Mouse (Mus musculus): Measurements from ENCODE around the gene Fam155a. TPM values are rescaled to one million over a fixed set of nuclear protein-coding genes. Genes with fewer than 3 reads are reported as not detected.

Gene Fam155a
- polyA plus RNA-seq, 1 experiment from 2014 or later, result 1.2 TPM

DNA sequence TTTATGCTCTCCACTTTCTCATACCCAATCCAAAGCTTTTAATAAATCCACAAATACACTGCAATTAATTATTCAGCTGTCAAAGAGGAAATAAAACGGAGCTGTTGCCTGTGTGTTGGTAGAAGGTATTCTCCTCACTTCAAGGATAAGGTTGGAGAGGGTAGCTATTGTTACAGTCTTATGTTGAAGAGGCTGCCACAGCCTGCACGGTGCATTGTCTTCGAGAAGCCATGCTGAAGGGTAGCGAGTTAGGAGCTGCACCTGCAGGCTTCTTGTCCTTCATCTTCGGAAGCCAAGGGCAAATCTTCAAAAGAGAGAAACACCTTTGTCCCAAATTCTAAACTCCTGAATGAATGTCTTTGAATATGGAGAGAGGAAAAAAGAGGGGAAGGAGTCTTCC lies 288.4 kb downstream of the Fam155a start:
- H3K4me1 ChIP-seq, result no peaks in the 10 kb centered on the region
- no peak for ATAC-seq (ENCODE audit: insufficient number of reproducible peaks, low FRiP score, low TSS enrichment, low read depth)
- H3K4me3 ChIP-seq (replicated peaks), result no peak overlapping the region
- no peaks in the 10 kb centered on the region for H3K9me3 ChIP-seq (replicated peaks)
- no peak overlapping the region for H3K27ac ChIP-seq (replicated peaks)
- H3K27me3 ChIP-seq, result no peaks in the 10 kb centered on the region
- 76% methylated on average over 5 of the region's 5 CpGs for WGBS
- no peak overlapping the region for H3K4me2 ChIP-seq (replicated peaks)
- H3K9ac ChIP-seq, result no peak overlapping the region
- H3K36me3 ChIP-seq, result no peaks in the 10 kb centered on the region

GRCm38 (mm10) chr8:9471290-9471689 lies 299.7 kb downstream of the Fam155a start:
- Histone ChIP-seq H3K27me3 (no peaks in the 10 kb centered on the region), H3K9me3 (replicated peaks) (no peaks in the 10 kb centered on the region), H3K4me3 (replicated peaks) (no peak overlapping the region), H3K4me2 (replicated peaks) (no peak overlapping the region), H3K27ac (replicated peaks) (no peak overlapping the region), H3K4me1 (no peaks in the 10 kb centered on the region), H3K36me3 (no peaks in the 10 kb centered on the region), H3K9ac (no peak overlapping the region)
- ATAC-seq (ENCODE audit: insufficient number of reproducible peaks, low FRiP score, low TSS enrichment, low read depth), result no peak
- 59% methylated on average over 5 of the region's 5 CpGs for WGBS

GRCm38 (mm10) chr8:9470114-9470513 lies 300.8 kb downstream of the Fam155a start:
- Histone ChIP-seq H3K4me3 (replicated peaks) (no peak overlapping the region), H3K27ac (replicated peaks) (no peak overlapping the region), H3K4me1 (no peaks in the 10 kb centered on the region), H3K36me3 (no peaks in the 10 kb centered on the region), H3K27me3 (no peaks in the 10 kb centered on the region), H3K9me3 (replicated peaks) (no peaks in the 10 kb centered on the region), H3K9ac (no peak overlapping the region), H3K4me2 (replicated peaks) (no peak overlapping the region)
- 76% methylated on average over 3 of the region's 3 CpGs for WGBS
- ATAC-seq (ENCODE audit: insufficient number of reproducible peaks, low FRiP score, low TSS enrichment, low read depth), result no peak

GRCm38 (mm10) chr8:9461111-9461510 lies 309.9 kb downstream of the Fam155a start:
- no peaks in the 10 kb centered on the region for H3K9me3 ChIP-seq (replicated peaks)
- no peak overlapping the region for H3K27ac ChIP-seq (replicated peaks)
- H3K9ac ChIP-seq, result no peak overlapping the region
- ATAC-seq (ENCODE audit: insufficient number of reproducible peaks, low FRiP score, low TSS enrichment, low read depth), result no peak
- H3K4me1 ChIP-seq, result no peaks in the 10 kb centered on the region
- no peaks in the 10 kb centered on the region for H3K36me3 ChIP-seq
- H3K27me3 ChIP-seq, result no peaks in the 10 kb centered on the region
- 69% methylated on average over 4 of the region's 4 CpGs for WGBS
- no peak overlapping the region for H3K4me3 ChIP-seq (replicated peaks)
- no peak overlapping the region for H3K4me2 ChIP-seq (replicated peaks)

GRCm38 (mm10) chr8:9460707-9461106 lies 310.3 kb downstream of the Fam155a start:
- H3K27me3 ChIP-seq, result no peaks in the 10 kb centered on the region
- H3K36me3 ChIP-seq, result no peaks in the 10 kb centered on the region
- WGBS, result 73% methylated on average over 2 of the region's 2 CpGs
- H3K9ac ChIP-seq, result no peak overlapping the region
- no peak overlapping the region for H3K27ac ChIP-seq (replicated peaks)
- H3K4me1 ChIP-seq, result no peaks in the 10 kb centered on the region
- no peaks in the 10 kb centered on the region for H3K9me3 ChIP-seq (replicated peaks)
- no peak overlapping the region for H3K4me3 ChIP-seq (replicated peaks)
- ATAC-seq (ENCODE audit: insufficient number of reproducible peaks, low FRiP score, low TSS enrichment, low read depth), result no peak
- no peak overlapping the region for H3K4me2 ChIP-seq (replicated peaks)

- Histone ChIP-seq H3K27ac (replicated peaks) (no peak overlapping the region), H3K36me3 (no peaks in the 10 kb centered on the region), H3K4me1 (no peaks in the 10 kb centered on the region), H3K4me2 (replicated peaks) (no peak overlapping the region), H3K27me3 (no peaks in the 10 kb centered on the region), H3K9ac (no peak overlapping the region), H3K9me3 (replicated peaks) (no peaks in the 10 kb centered on the region), H3K4me3 (replicated peaks) (no peak overlapping the region)
- 76% methylated on average over 11 of the region's 11 CpGs for WGBS
- no peak for ATAC-seq (ENCODE audit: insufficient number of reproducible peaks, low FRiP score, low TSS enrichment, low read depth)
Observed at GRCm38 (mm10) chr8:9458614-9459013, 312.3 kb downstream of the Fam155a start.

- Histone ChIP-seq H3K9me3 (replicated peaks) (no peaks in the 10 kb centered on the region), H3K27ac (replicated peaks) (no peak overlapping the region), H3K4me3 (replicated peaks) (no peak overlapping the region), H3K9ac (no peak overlapping the region), H3K27me3 (no peaks in the 10 kb centered on the region), H3K4me2 (replicated peaks) (no peak overlapping the region), H3K4me1 (no peaks in the 10 kb centered on the region), H3K36me3 (no peaks in the 10 kb centered on the region)
- ATAC-seq (ENCODE audit: insufficient number of reproducible peaks, low FRiP score, low TSS enrichment, low read depth), result no peak
- WGBS, result 67% methylated on average over 4 of the region's 4 CpGs
Observed at GRCm38 (mm10) chr8:9455138-9455537, 315.8 kb downstream of the Fam155a start.

DNA sequence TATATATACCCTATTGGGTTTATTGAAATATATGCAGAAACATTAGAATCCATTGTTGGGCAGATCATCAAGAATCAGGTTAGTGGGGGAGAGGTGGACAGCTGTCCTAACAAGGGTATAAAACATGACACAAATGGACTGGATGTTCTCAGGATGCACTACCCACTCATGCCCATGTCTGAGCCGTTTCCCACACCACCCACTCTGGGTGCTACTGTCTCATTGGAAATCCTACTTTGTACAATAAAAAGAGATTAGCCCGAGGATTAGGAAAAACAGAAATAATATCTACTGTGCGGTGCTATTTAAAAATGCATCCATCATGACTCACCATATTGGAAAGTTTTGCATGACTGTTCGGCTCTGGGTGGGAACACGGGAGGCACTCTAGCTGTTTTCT lies 317.2 kb downstream of the Fam155a start:
- H3K4me3 ChIP-seq (replicated peaks), result no peak overlapping the region
- no peaks in the 10 kb centered on the region for H3K9me3 ChIP-seq (replicated peaks)
- no peaks in the 10 kb centered on the region for H3K36me3 ChIP-seq
- no peak overlapping the region for H3K4me2 ChIP-seq (replicated peaks)
- no peaks in the 10 kb centered on the region for H3K4me1 ChIP-seq
- no peaks in the 10 kb centered on the region for H3K27me3 ChIP-seq
- no peak for ATAC-seq (ENCODE audit: insufficient number of reproducible peaks, low FRiP score, low TSS enrichment, low read depth)
- 85% methylated on average over 5 of the region's 5 CpGs for WGBS
- no peak overlapping the region for H3K27ac ChIP-seq (replicated peaks)
- no peak overlapping the region for H3K9ac ChIP-seq

- Histone ChIP-seq H3K9ac (no peak overlapping the region), H3K4me2 (replicated peaks) (no peak overlapping the region), H3K27me3 (no peaks in the 10 kb centered on the region), H3K36me3 (no peaks in the 10 kb centered on the region), H3K27ac (replicated peaks) (no peak overlapping the region), H3K4me3 (replicated peaks) (no peak overlapping the region), H3K9me3 (replicated peaks) (no peaks in the 10 kb centered on the region), H3K4me1 (no peaks in the 10 kb centered on the region)
- no peak for ATAC-seq (ENCODE audit: insufficient number of reproducible peaks, low FRiP score, low TSS enrichment, low read depth)
- WGBS, result 70% methylated on average over 4 of the region's 4 CpGs
Observed at GRCm38 (mm10) chr8:9451543-9451942, 319.4 kb downstream of the Fam155a start.

DNA sequence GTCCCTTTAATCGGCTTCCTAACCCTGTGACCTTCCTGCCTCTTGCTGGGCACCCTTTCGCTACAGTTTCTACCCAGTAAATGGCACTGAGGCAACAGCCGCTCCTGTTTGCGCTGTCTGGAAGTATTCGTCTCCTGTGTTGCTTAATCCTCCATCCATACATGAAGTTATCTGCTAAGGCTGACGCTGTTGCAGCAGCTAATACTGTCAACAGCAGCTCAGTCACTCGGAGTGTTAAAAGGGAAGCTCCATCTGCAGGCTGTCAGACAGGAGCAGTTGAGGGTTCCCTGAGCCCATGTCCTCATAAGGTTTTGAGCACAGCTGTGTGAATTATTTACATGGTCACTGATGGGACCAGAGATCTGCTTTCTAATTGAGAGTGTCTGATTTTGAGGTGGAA lies 322.3 kb downstream of the Fam155a start:
- H3K9me3 ChIP-seq (replicated peaks), result no peaks in the 10 kb centered on the region
- no peaks in the 10 kb centered on the region for H3K27me3 ChIP-seq
- no peak overlapping the region for H3K4me3 ChIP-seq (replicated peaks)
- no peak overlapping the region for H3K9ac ChIP-seq
- no peaks in the 10 kb centered on the region for H3K4me1 ChIP-seq
- H3K36me3 ChIP-seq, result no peaks in the 10 kb centered on the region
- H3K27ac ChIP-seq (replicated peaks), result no peak overlapping the region
- H3K4me2 ChIP-seq (replicated peaks), result no peak overlapping the region
- WGBS, result 65% methylated on average over 7 of the region's 7 CpGs
- no peak for ATAC-seq (ENCODE audit: insufficient number of reproducible peaks, low FRiP score, low TSS enrichment, low read depth)

DNA sequence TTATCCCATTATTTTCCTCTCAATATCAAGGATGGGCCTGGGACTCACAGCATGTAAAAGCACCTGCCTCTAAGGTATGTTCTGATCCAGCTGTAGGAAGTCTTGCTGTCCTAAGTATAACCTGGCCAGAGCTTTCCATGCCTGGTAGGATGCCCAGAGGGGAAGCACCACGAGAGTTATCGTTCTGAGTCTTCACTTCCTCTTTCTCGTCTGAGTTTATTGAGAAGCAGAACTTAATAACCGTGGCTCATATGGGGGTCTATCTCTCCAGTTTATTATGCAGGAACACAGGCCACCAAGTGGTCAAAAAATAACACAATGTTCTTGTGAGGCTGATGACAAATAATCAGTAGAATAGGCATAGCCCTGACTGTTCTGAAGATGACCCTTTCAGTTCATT lies 333.1 kb downstream of the Fam155a start:
- Histone ChIP-seq H3K9ac (no peak overlapping the region), H3K4me3 (replicated peaks) (no peak overlapping the region), H3K27me3 (no peaks in the 10 kb centered on the region), H3K9me3 (replicated peaks) (no peaks in the 10 kb centered on the region), H3K4me1 (no peaks in the 10 kb centered on the region), H3K4me2 (replicated peaks) (no peak overlapping the region), H3K27ac (replicated peaks) (no peak overlapping the region), H3K36me3 (no peaks in the 10 kb centered on the region)
- no peak for ATAC-seq (ENCODE audit: insufficient number of reproducible peaks, low FRiP score, low TSS enrichment, low read depth)
- 74% methylated on average over 4 of the region's 4 CpGs for WGBS

DNA sequence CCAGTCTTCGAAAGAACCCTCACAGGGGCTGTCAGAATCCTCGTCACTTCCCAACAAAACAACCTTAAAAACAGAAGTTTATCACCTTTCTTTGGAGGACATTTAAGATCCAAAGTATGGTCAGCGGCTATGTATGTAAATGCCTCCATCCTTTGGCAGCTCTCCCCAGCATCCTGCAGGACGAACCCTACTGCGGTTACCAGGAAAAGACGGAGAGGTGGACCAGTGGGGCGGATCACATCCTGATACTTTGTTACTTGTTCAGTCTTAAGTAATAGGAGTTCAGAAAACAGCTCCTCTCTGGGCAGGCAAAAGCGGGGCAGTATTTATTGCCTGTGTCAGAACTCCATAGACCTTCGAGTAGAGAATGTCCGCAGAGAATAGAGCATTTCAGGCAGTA lies 335.5 kb downstream of the Fam155a start:
- no peaks in the 10 kb centered on the region for H3K36me3 ChIP-seq
- no peak overlapping the region for H3K4me2 ChIP-seq (replicated peaks)
- ATAC-seq (ENCODE audit: insufficient number of reproducible peaks, low FRiP score, low TSS enrichment, low read depth), result no peak
- no peaks in the 10 kb centered on the region for H3K9me3 ChIP-seq (replicated peaks)
- no peaks in the 10 kb centered on the region for H3K4me1 ChIP-seq
- H3K27ac ChIP-seq (replicated peaks), result no peak overlapping the region
- no peaks in the 10 kb centered on the region for H3K27me3 ChIP-seq
- H3K9ac ChIP-seq, result no peak overlapping the region
- no peak overlapping the region for H3K4me3 ChIP-seq (replicated peaks)
- 51% methylated on average over 10 of the region's 10 CpGs for WGBS

All from embryonic facial prominence, embryonic 15.5 days (tissue).